Mouse (Mus musculus): ENCODE results near the gene Ston2. TPM values are rescaled to one million over a fixed set of nuclear protein-coding genes. Genes with fewer than 3 reads are reported as not detected.
"Not testable (repeated sequence)": the region's sequence is repeated elsewhere in the genome, so short reads cannot be mapped to it uniquely, and the experiment has no call there.

The Ston2 gene
- polyA plus RNA-seq, 1 experiment, result 11.3 TPM

DNA sequence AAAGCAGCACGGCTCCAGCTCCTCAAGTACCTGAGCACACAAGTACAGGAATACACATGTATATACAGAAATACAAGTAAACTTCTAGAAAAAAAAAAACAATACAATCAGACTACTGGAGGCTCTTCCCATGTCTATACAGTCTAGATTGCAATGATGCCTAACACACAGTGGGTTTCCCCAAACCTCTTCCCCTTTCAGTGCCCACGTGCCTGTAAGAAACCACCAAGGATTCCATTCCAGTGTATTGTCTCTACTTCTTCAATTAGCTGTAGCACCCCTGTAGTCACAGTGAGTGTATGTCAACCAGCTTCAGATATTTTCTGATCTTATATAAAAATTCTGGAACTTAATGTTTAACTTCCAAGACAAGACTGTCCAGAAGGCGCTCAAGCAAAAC lies 196.1 kb downstream of the Ston2 start:
- no peak overlapping the region for H3K27ac ChIP-seq (ENCODE audit: insufficient read depth, low read length)
- no peak overlapping the region for H3K4me3 ChIP-seq (ENCODE audit: insufficient read depth, low read length)
- TF ChIP-seq POLR2A (IDR thresholded peaks at IDR 0.05; ENCODE audit: extremely low read depth, insufficient read depth, low read length), result no peak
- no peaks in the 10 kb centered on the region for H3K4me1 ChIP-seq (ENCODE audit: control insufficient read depth, insufficient read depth, low read length)

DNA sequence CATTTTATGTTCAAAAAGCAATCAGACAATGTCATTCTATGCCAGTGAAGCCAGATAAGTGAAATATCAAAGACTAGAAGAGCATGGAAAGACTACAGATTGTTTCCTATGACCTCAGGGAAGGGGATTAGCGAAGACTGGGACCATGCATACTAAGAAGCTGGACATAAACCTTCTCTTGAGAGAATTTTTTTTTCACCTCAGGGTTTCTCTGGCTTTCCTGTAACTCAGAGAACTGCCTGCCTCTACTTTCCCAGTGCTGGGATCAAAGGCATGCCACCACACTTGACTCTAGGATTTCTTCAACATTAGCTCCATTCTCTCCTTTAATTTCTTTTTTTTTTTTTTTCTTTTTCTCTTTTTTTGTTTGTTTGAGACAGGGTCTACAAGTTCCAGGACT lies 197.0 kb downstream of the Ston2 start:
- no peaks in the 10 kb centered on the region for H3K4me1 ChIP-seq (ENCODE audit: control insufficient read depth, insufficient read depth, low read length)
- no peak overlapping the region for H3K4me3 ChIP-seq (ENCODE audit: insufficient read depth, low read length)
- no peak overlapping the region for H3K27ac ChIP-seq (ENCODE audit: insufficient read depth, low read length)
- TF ChIP-seq POLR2A (IDR thresholded peaks at IDR 0.05; ENCODE audit: extremely low read depth, insufficient read depth, low read length) (no peak), CTCF (IDR thresholded peaks at IDR 0.05; ENCODE audit: extremely low read depth, insufficient read depth, low read length) (no peak)

DNA sequence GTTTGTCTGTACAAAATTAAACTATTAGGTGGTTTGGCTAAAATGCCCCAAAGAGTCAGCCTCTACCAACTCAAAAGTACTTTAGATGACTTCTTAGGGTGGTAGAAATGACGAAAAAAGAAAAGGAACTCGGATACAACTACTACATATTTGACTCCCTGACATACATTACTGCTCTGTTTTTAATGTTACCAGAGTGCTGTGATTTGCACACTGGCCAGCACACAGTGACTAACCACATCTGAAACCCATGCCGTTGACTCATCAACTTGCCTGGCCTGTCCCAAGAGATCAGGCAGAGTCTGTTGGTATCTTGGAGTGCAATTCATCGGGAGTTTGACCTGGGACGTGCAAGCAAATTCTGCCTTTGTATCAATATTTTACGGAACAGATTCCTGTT lies 197.5 kb downstream of the Ston2 start:
- no peaks in the 10 kb centered on the region for H3K4me1 ChIP-seq (ENCODE audit: control insufficient read depth, insufficient read depth, low read length)
- peak overlapping the region; percentile 100 for H3K27ac ChIP-seq (ENCODE audit: insufficient read depth, low read length)
- no peak for TF ChIP-seq POLR2A (IDR thresholded peaks at IDR 0.05; ENCODE audit: extremely low read depth, insufficient read depth, low read length)
- TF ChIP-seq CTCF (IDR thresholded peaks at IDR 0.05; ENCODE audit: extremely low read depth, insufficient read depth, low read length), result no peak
- H3K4me3 ChIP-seq (ENCODE audit: insufficient read depth, low read length), result peak overlapping the region; percentile 84

DNA sequence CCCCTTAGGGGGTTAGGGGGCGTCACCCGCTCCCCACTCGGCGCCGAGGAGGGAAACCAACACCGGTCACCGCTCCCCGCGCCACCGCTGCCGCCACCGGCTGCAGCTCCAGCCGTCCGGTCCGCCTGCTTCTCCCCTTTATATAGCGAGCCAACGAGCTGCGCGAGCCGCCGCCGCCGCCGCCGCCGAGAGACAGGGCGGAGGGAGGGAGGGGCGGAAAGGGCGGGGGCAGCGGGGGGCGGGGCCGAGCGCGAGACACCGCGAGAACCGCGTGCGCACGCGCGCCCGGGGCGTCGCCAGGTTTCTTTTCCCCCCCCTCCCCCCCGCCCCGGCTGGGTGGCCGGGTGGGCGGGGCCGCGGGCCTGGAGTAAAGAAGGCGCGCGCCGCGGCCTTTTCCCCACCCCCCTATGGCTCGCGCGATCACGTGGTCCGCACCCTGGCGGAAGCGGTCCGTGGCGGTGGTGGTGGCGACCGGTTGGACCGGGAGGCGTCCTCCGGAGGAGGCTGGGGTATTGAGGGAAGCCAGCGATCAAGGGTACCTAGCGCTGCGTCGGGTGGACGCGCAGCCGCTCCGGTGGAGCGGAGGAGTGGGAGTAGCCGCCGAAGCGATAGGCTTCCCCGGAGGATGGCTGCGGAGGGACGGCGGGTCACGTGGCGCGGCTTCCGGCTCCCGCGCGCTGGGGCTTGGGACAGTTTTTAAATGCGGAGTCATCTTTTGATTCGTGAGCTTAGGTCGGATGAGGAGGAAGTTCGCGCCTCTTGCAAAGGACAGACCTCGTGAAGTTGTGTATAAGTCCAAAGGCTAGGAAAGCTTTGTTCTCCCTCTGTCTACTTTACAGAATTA lies 198.1 kb downstream of the Ston2 start, which contains the start of gene Gtf2a1:
Gene Gtf2a1, minus strand, starts transcription at position 641 of the 844 bp plus-strand sequence.
- H3K4me3 ChIP-seq (ENCODE audit: insufficient read depth, low read length), result peak within 1 kb of the TSS; percentile 84
- H3K27ac ChIP-seq (ENCODE audit: insufficient read depth, low read length), result peak within 1 kb of the TSS; percentile 100
- H3K4me1 ChIP-seq (ENCODE audit: control insufficient read depth, insufficient read depth, low read length), result peaks cover 2% of the 10 kb centered on the region
- TF ChIP-seq CTCF (IDR thresholded peaks at IDR 0.05; ENCODE audit: extremely low read depth, insufficient read depth, low read length) (no peak), POLR2A (IDR thresholded peaks at IDR 0.05; ENCODE audit: extremely low read depth, insufficient read depth, low read length) (peak; percentile 93)

DNA sequence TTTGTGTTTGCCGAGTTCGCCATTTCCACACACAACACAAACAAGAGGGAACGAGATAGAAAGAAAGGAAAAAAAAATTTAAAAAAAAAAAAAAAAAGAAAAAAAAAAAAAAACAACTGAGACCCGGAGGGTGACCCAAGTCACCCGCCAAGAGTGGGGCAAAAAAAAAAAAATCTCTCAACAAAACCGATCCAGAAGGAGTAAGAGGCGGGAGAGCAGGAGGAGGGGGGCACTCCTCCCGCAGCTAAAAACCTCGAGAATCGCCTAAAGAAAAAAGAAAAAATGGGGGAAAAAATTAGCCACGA lies 198.7 kb downstream of the Ston2 start:
- H3K4me3 ChIP-seq (ENCODE audit: insufficient read depth, low read length), result peak overlapping the region; percentile 84
- TF ChIP-seq POLR2A (IDR thresholded peaks at IDR 0.05; ENCODE audit: extremely low read depth, insufficient read depth, low read length) (no peak), CTCF (IDR thresholded peaks at IDR 0.05; ENCODE audit: extremely low read depth, insufficient read depth, low read length) (no peak)
- H3K4me1 ChIP-seq (ENCODE audit: control insufficient read depth, insufficient read depth, low read length), result peaks cover 3% of the 10 kb centered on the region
- H3K27ac ChIP-seq (ENCODE audit: insufficient read depth, low read length), result peak overlapping the region; percentile 88

DNA sequence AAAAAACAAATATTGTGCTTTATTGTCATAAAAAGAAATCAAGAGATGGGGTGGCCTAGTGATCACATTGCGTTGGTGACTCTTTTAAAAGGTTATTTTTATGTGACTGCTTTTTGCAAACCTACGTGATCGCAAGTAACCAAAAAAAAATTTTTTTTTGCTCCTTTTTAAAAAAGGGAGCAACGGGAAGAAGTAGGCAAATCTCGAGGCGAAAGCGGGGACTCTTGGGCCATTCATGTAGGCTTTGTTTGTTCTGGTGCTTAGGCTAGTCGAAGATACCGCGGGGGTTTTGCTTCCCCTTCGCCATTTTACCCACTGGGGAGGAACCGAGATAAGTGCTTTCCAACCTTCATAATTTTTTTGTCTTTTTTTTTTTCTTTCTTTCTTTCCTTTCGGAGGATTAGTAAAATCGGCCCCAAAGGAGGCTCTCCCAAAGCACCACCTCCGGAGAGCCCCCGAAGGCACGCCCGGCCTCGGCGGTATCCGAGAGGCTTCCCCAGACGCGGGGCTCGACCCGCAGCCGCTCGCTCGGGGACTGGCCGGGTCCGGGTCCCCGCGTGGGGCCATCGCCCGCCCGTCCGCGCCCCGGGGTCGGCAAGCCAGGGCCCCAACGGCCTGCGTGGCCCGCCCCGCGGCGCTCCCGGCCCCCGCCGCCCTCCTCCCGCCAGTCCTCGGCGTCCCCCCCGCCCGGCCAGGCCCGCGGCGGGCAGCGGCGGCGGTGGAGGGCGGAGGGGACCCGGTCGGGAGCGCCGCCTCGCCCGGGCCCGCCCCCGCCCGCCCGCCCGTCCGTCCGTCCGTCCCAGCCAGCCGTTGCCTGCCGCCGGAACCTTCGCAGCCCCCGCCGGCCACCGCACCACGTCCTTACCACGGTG lies 199.3 kb downstream of the Ston2 start:
- peak overlapping the region; percentile 84 for H3K4me3 ChIP-seq (ENCODE audit: insufficient read depth, low read length)
- no peak for TF ChIP-seq CTCF (IDR thresholded peaks at IDR 0.05; ENCODE audit: extremely low read depth, insufficient read depth, low read length)
- peaks cover 3% of the 10 kb centered on the region for H3K4me1 ChIP-seq (ENCODE audit: control insufficient read depth, insufficient read depth, low read length)
- H3K27ac ChIP-seq (ENCODE audit: insufficient read depth, low read length), result peak overlapping the region; percentile 91

DNA sequence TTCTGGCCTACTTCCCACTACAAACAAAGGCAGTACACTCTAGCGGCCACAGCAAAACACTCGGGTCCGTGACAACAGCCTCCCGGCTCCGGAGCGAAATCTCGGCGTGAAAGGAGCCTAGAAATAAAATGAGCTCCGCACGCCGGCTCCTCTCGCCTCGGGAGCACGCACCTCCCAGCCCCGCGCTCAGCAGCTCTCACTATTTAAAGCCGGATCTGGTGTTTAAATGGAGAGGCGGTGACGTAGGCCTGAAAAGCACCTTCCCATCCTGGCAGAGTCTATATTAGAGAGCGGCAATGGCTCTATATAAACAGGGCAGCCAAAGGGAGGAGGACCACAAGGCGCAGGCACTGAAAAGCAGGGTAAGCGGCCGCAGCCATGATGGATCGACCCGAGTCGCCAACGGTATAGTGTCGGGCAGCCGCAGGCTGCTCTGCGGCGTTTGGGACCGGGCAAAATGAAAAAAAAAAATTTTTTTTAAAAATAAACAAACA lies 200.0 kb downstream of the Ston2 start:
- TF ChIP-seq POLR2A (IDR thresholded peaks at IDR 0.05; ENCODE audit: extremely low read depth, insufficient read depth, low read length) (peak; percentile 99), CTCF (IDR thresholded peaks at IDR 0.05; ENCODE audit: extremely low read depth, insufficient read depth, low read length) (no peak)
- H3K4me3 ChIP-seq (ENCODE audit: insufficient read depth, low read length), result peak overlapping the region; percentile 84
- H3K4me1 ChIP-seq (ENCODE audit: control insufficient read depth, insufficient read depth, low read length), result peaks cover 3% of the 10 kb centered on the region
- peak overlapping the region; percentile 91; the same call in 1 of the 2 replicates for H3K27ac ChIP-seq (ENCODE audit: insufficient read depth, low read length)

DNA sequence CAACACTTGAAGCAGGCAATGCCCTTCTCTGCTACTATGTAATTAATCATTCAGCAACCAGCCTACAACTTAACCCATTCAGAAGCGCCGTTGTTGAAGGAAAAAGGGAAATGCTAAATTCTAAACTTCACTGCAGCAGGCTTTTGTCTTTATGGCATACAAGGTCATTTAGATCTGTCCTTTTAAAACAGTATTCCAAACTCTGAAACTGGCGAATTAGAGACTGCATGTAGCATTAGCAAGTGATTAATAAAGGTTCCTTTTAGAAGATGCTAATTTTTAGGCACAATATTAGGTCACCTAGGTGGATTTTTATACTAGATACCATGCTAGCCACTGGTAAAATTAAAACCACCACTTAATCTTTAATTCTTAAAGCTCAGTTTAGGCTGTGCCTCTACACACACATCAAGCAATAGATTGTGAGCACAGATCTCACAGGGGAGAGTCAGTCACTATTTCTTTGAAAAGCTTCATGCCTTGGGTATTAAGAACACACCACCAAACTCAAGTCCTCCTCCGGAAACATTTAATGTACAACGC lies 200.6 kb downstream of the Ston2 start:
- Histone ChIP-seq H3K27ac (ENCODE audit: insufficient read depth, low read length) (no peak overlapping the region), H3K4me3 (ENCODE audit: insufficient read depth, low read length) (peak overlapping the region; percentile 84; the same call in 1 of the 2 replicates), H3K4me1 (ENCODE audit: control insufficient read depth, insufficient read depth, low read length) (peaks cover 5% of the 10 kb centered on the region)
- no peak for TF ChIP-seq CTCF (IDR thresholded peaks at IDR 0.05; ENCODE audit: extremely low read depth, insufficient read depth, low read length)
- TF ChIP-seq POLR2A (IDR thresholded peaks at IDR 0.05; ENCODE audit: extremely low read depth, insufficient read depth, low read length), result no peak

DNA sequence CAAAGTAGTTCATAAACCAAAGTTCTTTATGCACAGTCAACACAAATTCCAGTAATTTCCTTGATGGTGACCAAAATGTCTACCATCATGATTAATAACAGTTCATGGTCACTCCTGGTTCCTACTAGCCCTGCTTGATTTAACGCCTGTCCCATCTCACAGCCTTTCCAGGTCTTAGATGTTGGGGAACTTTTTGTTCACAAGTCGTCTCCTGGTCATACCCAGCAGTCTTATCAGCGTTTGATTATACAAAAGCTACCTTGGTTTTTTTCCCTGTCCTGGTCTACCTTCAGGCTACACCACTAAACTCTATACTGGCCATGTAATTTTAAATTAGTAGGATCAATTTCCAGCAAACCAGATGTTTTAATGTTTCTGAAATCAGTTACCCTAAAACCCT lies 201.1 kb downstream of the Ston2 start:
- H3K27ac ChIP-seq (ENCODE audit: insufficient read depth, low read length), result no peak overlapping the region
- H3K4me3 ChIP-seq (ENCODE audit: insufficient read depth, low read length), result peak overlapping the region; percentile 84; the same call in 1 of the 2 replicates
- peaks cover 7% of the 10 kb centered on the region for H3K4me1 ChIP-seq (ENCODE audit: control insufficient read depth, insufficient read depth, low read length)
- TF ChIP-seq CTCF (IDR thresholded peaks at IDR 0.05; ENCODE audit: extremely low read depth, insufficient read depth, low read length) (no peak), POLR2A (IDR thresholded peaks at IDR 0.05; ENCODE audit: extremely low read depth, insufficient read depth, low read length) (no peak)

DNA sequence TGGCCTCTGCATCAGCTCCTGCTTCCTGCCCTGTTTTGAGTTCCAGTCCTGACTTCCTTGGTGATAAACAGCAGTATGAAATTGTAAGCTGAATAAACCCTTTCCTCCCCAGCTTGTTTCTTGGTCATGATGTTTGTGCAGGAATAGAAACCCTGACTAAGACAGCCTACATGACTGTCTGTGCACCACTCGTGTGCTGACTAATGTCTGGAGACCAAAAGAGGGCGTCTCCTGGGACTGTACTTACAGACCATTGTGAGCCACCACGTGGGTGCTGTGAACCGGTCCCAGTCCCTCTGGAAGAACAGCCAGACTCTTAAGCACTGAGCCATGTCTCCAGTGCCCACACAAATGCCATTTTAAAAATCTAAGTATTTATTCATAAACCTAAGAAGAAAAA lies 202.4 kb downstream of the Ston2 start:
- not testable (repeated sequence) for H3K4me3 ChIP-seq (ENCODE audit: insufficient read depth, low read length); H3K27ac ChIP-seq (ENCODE audit: insufficient read depth, low read length); H3K4me1 ChIP-seq (ENCODE audit: control insufficient read depth, insufficient read depth, low read length)

Measured in cortical plate, adult 2 months (tissue).